ENCODE assay signal across 28 mouse cellular contexts in genomic region chr16:20191161-20191882, GRCm38 (mm10). TPM values are rescaled to one million over a fixed set of nuclear protein-coding genes. Genes with fewer than 3 reads are reported as not detected.
DNase-seq lines count a peak whose midpoint lies in the region; ATAC-seq and TF ChIP-seq lines count a peak whose summit lies in the region.
"Had no signal": no experiment of that assay in that cellular context is flagged by ENCODE, and none has a peak within 500 bp of the region (broad histone marks: within the 10 kb centered on the region; RNA-seq: fewer than 3 reads in every experiment).

No protein-coding gene starts in this region.

- DNase-seq in MEL (ENCODE audit: low read depth, low spot score) (peak; percentile 20), ZHBTc4 (ENCODE audit: low read depth, low spot score) (peak; percentile 90)
- no peak for DNase-seq in gastrocnemius, postnatal 4 days (ENCODE audit: low spot score in 2 of 2)
- DNase-seq in layer of hippocampus, adult 8-10 months (ENCODE audit: low spot score in 2 of 2): no peak
- DNase-seq in layer of hippocampus, adult 2 months (ENCODE audit: low spot score in 2 of 2): no peak
- DNase-seq: adrenal gland, adult 8-10 months; adrenal gland, postnatal 25 days; cerebellum, adult 11-12 months; cerebellum, adult 8-10 months; cerebellum, postnatal 10 days; cerebellum, postnatal 36 days; forebrain, postnatal 0 days; gastrocnemius, adult 2 months; gastrocnemius, postnatal 14 days; heart, adult 18-20 months; heart, postnatal 14 days; heart, postnatal 4 days; kidney, adult 11 months had no signal

- H3K4me3 ChIP-seq in intestine, postnatal 0 days (ENCODE audit: low read depth, low read length): no peak overlapping the region
- H3K4me3 ChIP-seq in intestine, embryonic 16.5 days (ENCODE audit: low read length): no peak overlapping the region
- H3K4me3 ChIP-seq in MEL (ENCODE audit: control insufficient read depth in 1 of 2, insufficient read depth in 1 of 2, low read depth in 2 of 2, low read length in 2 of 2): no peak overlapping the region
- H3K4me3 ChIP-seq in layer of hippocampus, adult 2 months: no peak overlapping the region
- H3K4me3 ChIP-seq: gastrocnemius, adult 2 months; heart, embryonic 10.5 days; heart, embryonic 13.5 days had no signal

- H3K36me3 ChIP-seq in intestine, postnatal 0 days (ENCODE audit: control insufficient read depth, insufficient read depth): peaks cover 34% of the 10 kb centered on the region
- peaks cover 15% of the 10 kb centered on the region for H3K36me3 ChIP-seq in intestine, embryonic 16.5 days (ENCODE audit: control insufficient read depth, insufficient read depth, low read length)
- peaks cover 4 to 7% of the 10 kb centered on the region in 2 experiments for H3K36me3 ChIP-seq in MEL (ENCODE audit: control insufficient read depth in 1 of 2, insufficient read depth in 2 of 2, low read length in 2 of 2)

- no peak for TF ChIP-seq POLR2A in MEL (IDR thresholded peaks at IDR 0.05; ENCODE audit: control insufficient read depth in 1 of 2, insufficient read depth in 1 of 2, low read depth in 1 of 2, low read length in 2 of 2, poor library complexity in 1 of 2)

- WGBS in intestine, postnatal 0 days: 52% methylated on average over 3 of the region's 3 CpGs
- 74% methylated on average over 3 of the region's 3 CpGs for WGBS in intestine, embryonic 16.5 days

- no peaks in the 10 kb centered on the region for H3K79me2 ChIP-seq in MEL (ENCODE audit: control insufficient read depth, insufficient read depth, low read length, poor library complexity)

- ATAC-seq in intestine, postnatal 0 days: no peak
- no peak for ATAC-seq in intestine, embryonic 16.5 days
- ATAC-seq: activated CD4-positive, CD25-positive, alpha-beta regulatory T cell, adult 4 months; CD4-positive, CD25-positive, alpha-beta regulatory T cell, adult 4 months; forebrain, embryonic 14.5 days; forebrain, postnatal 0 days; hindbrain, postnatal 0 days; inflammation-experienced regulatory T-cells, adult 6 months had no signal

- no peaks in the 10 kb centered on the region for H3K27me3 ChIP-seq in intestine, postnatal 0 days (replicated peaks; ENCODE audit: control insufficient read depth, insufficient read depth, low read length)
- H3K27me3 ChIP-seq in intestine, embryonic 16.5 days (replicated peaks; ENCODE audit: control insufficient read depth, insufficient read depth, low read length): no peaks in the 10 kb centered on the region
- no peaks in the 10 kb centered on the region for H3K27me3 ChIP-seq in MEL (ENCODE audit: control insufficient read depth in 1 of 2, insufficient read depth in 2 of 2, low read length in 2 of 2)
- H3K27me3 ChIP-seq: heart, embryonic 13.5 days had no signal

- H3K4me2 ChIP-seq in intestine, postnatal 0 days (replicated peaks; ENCODE audit: low read depth): no peak overlapping the region
- no peak overlapping the region for H3K4me2 ChIP-seq in intestine, embryonic 16.5 days (ENCODE audit: low read depth, low read length)
- H3K4me2 ChIP-seq: heart, embryonic 13.5 days; hindbrain, embryonic 14.5 days had no signal

- no peak overlapping the region for H3K9ac ChIP-seq in intestine, postnatal 0 days (ENCODE audit: low read depth, low read length)
- no peak overlapping the region for H3K9ac ChIP-seq in intestine, embryonic 16.5 days (ENCODE audit: low read depth, low read length)
- no peak overlapping the region for H3K9ac ChIP-seq in MEL (ENCODE audit: control insufficient read depth, low read depth, low read length, poor library complexity, severe bottlenecking)
- H3K9ac ChIP-seq: forebrain, postnatal 0 days; heart, embryonic 13.5 days; hindbrain, embryonic 14.5 days had no signal

- H3K4me1 ChIP-seq in intestine, postnatal 0 days (replicated peaks; ENCODE audit: control insufficient read depth, insufficient read depth, low read length): 0 out of 2 replicates have a peak, but pooled peaks cover 3% of the 10 kb centered on the region
- H3K4me1 ChIP-seq in intestine, embryonic 16.5 days (ENCODE audit: control insufficient read depth, insufficient read depth, low read length): no peaks in the 10 kb centered on the region; the same call in 1 of the 2 replicates
- H3K4me1 ChIP-seq in MEL (ENCODE audit: control insufficient read depth in 1 of 2, insufficient read depth in 2 of 2, low read length in 2 of 2): peaks cover 0 to 9% of the 10 kb centered on the region in 2 experiments; a peak in 2 of 4 replicates
- H3K4me1 ChIP-seq: heart, embryonic 10.5 days; heart, embryonic 13.5 days had no signal

- TF ChIP-seq RAD21 in MEL (IDR thresholded peaks at IDR 0.05; ENCODE audit: low read depth, low read length): no peak

- H3K27ac ChIP-seq in intestine, postnatal 0 days (ENCODE audit: low read depth, low read length): peak overlapping the region; percentile 16; the same call in 1 of the 2 replicates
- H3K27ac ChIP-seq in intestine, embryonic 16.5 days (ENCODE audit: low read length): no peak overlapping the region; the same call in 1 of the 2 replicates
- no peak overlapping the region for H3K27ac ChIP-seq in MEL (ENCODE audit: control insufficient read depth, low read depth, low read length)
- H3K27ac ChIP-seq in layer of hippocampus, adult 2 months: no peak overlapping the region
- H3K27ac ChIP-seq: heart, embryonic 10.5 days; heart, embryonic 13.5 days; hindbrain, embryonic 14.5 days; hindbrain, postnatal 0 days had no signal

- TF ChIP-seq EP300 in MEL (IDR thresholded peaks at IDR 0.05; ENCODE audit: low read depth in 1 of 2, low read length in 2 of 2): no peak

- TF ChIP-seq CTCF in intestine, postnatal 0 days (IDR thresholded peaks at IDR 0.05; ENCODE audit: low read depth): no peak
- TF ChIP-seq CTCF in MEL (IDR thresholded peaks at IDR 0.05 in 2 of 3, conservative IDR thresholded peaks at IDR 0.05 in 1 of 3; ENCODE audit: control insufficient read depth in 1 of 3, insufficient read depth in 1 of 3, low read depth in 2 of 3, low read length in 3 of 3, poor library complexity in 1 of 3, severe bottlenecking in 1 of 3): no peak
- no peak for TF ChIP-seq CTCF in layer of hippocampus, adult 2 months (conservative IDR thresholded peaks at IDR 0.05)

- no peaks in the 10 kb centered on the region for H3K9me3 ChIP-seq in intestine, postnatal 0 days (ENCODE audit: control insufficient read depth)
- no peaks in the 10 kb centered on the region for H3K9me3 ChIP-seq in intestine, embryonic 16.5 days (ENCODE audit: control insufficient read depth, low read length)
- no peaks in the 10 kb centered on the region for H3K9me3 ChIP-seq in MEL (replicated peaks; ENCODE audit: insufficient read depth, low read length)
- H3K9me3 ChIP-seq: heart, embryonic 10.5 days; heart, embryonic 13.5 days had no signal

TF ChIP-seq in MEL, 35 proteins besides CTCF, POLR2A, EP300 and RAD21:
- TF ChIP-seq NELFE (IDR thresholded peaks at IDR 0.05; ENCODE audit: low read depth, low read length): no peak
- TF ChIP-seq NRF1 (IDR thresholded peaks at IDR 0.05; ENCODE audit: insufficient read depth, low read depth, low read length, poor library complexity, severe bottlenecking): no peak
- TF ChIP-seq KAT2A (conservative IDR thresholded peaks at IDR 0.05; ENCODE audit: low read depth, low read length): no peak
- TF ChIP-seq MYB (IDR thresholded peaks at IDR 0.05; ENCODE audit: low read depth, low read length): no peak
- no peak for TF ChIP-seq MAX (IDR thresholded peaks at IDR 0.05; ENCODE audit: low read length)
- no peak for TF ChIP-seq CHD2 (IDR thresholded peaks at IDR 0.05; ENCODE audit: low read length)
TF ChIP-seq in MEL: peak in this region for 0.

RNA-seq across cellular contexts. Expression of gene Map6d1, which starts 49.8 kb away (rescaled TPM):
- 0.09 and 0.10 TPM in 2 replicates for polyA plus RNA-seq in intestine, postnatal 0 days (2015; fragmentation: Nextera tagmentation; extraction: Ambion mirVana)
- 0.31 and 0.38 TPM in 2 replicates for polyA plus RNA-seq in intestine, embryonic 16.5 days (2015; fragmentation: Nextera tagmentation; extraction: Ambion mirVana)
- 0.03 and 0.08 TPM in 2 replicates for total RNA-seq in MEL (2012; rRNA removed)
- not detected for polyA plus RNA-seq in MEL (2012; ENCODE audit: insufficient read depth in 1 of 2, insufficient read length in 2 of 2, low read depth in 1 of 2, low replicate concordance in 2 of 2, missing spikeins in 1 of 2)
- 1 to 10 TPM; 1.7 to 1.9 TPM for total RNA-seq in gastrocnemius, postnatal 4 days (2021)
- 10 to 100 TPM; 27.2 to 36.7 (median 29.8) TPM for total RNA-seq in layer of hippocampus, adult 8-10 months (2022)
- total RNA-seq in layer of hippocampus, adult 2 months (2021): 10 to 100 TPM; 31.9 to 35.2 TPM

RNA-seq across cellular contexts. Expression of gene Yeats2, which starts 50.5 kb away (rescaled TPM):
- polyA plus RNA-seq in intestine, postnatal 0 days (2015; fragmentation: Nextera tagmentation; extraction: Ambion mirVana): 4.3 and 4.7 TPM in 2 replicates
- polyA plus RNA-seq in intestine, embryonic 16.5 days (2015; fragmentation: Nextera tagmentation; extraction: Ambion mirVana): 15.2 and 15.5 TPM in 2 replicates
- total RNA-seq in MEL (2012; rRNA removed): 12.7 and 13.3 TPM in 2 replicates
- polyA plus RNA-seq in MEL (2012; ENCODE audit: insufficient read depth in 1 of 2, insufficient read length in 2 of 2, low read depth in 1 of 2, low replicate concordance in 2 of 2, missing spikeins in 1 of 2): 10 to 100 TPM in 1 of 2 experiments, not detected in 1; 23.2 TPM
- 10 to 100 TPM; 42.0 to 51.7 TPM for total RNA-seq in gastrocnemius, postnatal 4 days (2021)
- total RNA-seq in layer of hippocampus, adult 8-10 months (2022): 10 to 100 TPM; 32.7 to 58.6 (median 42.8) TPM
- total RNA-seq in layer of hippocampus, adult 2 months (2021): 10 to 100 TPM; 38.7 to 42.3 TPM

Comparison
In these comparisons a context has a peak if more than half of its experiments do, and no peak if none do; other contexts are left out.
1. DNase-seq: peak in MEL (single experiment) and ZHBTc4 (single experiment); none in gastrocnemius, postnatal 4 days (0 of 2), layer of hippocampus, adult 8-10 months (0 of 2) and layer of hippocampus, adult 2 months (0 of 2).
2. RNA of gene Map6d1, which starts 49.8 kb away (total RNA-seq): 31.9 to 35.2 TPM in layer of hippocampus, adult 2 months and 27.2 to 36.7 TPM in layer of hippocampus, adult 8-10 months; 1.7 to 1.9 TPM in gastrocnemius, postnatal 4 days and 0.03 to 0.08 TPM in MEL; every median in the first group is over 4 times any median in the second.